Mouse (Mus musculus) 3T3-L1 (cell line): Measurements from ENCODE around the gene Ttn.

Experiments used
- DNase-seq: peaks from one replicate; pipeline ENCODE4 v3.0.0-alpha.2; 2015; ENCODE audit warnings: low read depth, low spot score

The Ttn gene

GRCm38 (mm10) chr2:76665531-76665930 lies 316.8 kb downstream of the Ttn start:
- no peak for DNase-seq

GRCm38 (mm10) chr2:76659419-76659818 lies 322.9 kb downstream of the Ttn start:
- peak; percentile 24 for DNase-seq

- no peak for DNase-seq
These were observed 323.8 kb downstream of the Ttn start for GRCm38 (mm10) chr2:76658551-76658950.

- DNase-seq: peak; percentile 51
These were observed 326.4 kb downstream of the Ttn start for GRCm38 (mm10) chr2:76655982-76656381.

- no peak for DNase-seq
These were observed 326.9 kb downstream of the Ttn start for GRCm38 (mm10) chr2:76655444-76655843.

GRCm38 (mm10) chr2:76654646-76655045 lies 327.7 kb downstream of the Ttn start:
- no peak for DNase-seq
